Mouse (Mus musculus) intestine, embryonic 16.5 days (tissue): Measurements from ENCODE around the gene Slc35c1. TPM values are rescaled to one million over a fixed set of nuclear protein-coding genes. Genes with fewer than 3 reads are reported as not detected.

Source experiments
- ATAC-seq: fragments of 200-750 bp; cut with Nextera tagmentation; 2 replicates; pipeline ENCODE4 v1.8.0; 2017; ENCODE audit warnings: moderate TSS enrichment, moderate library complexity
- H3K27ac ChIP-seq: fragments of 300-500 bp; sonication (generic); 2 replicates; pipeline ENCODE4 v1.5.1; 2014; ENCODE audit warnings: mild to moderate bottlenecking, low read length
- H3K27me3 ChIP-seq: fragments of 300-500 bp; sonication (generic); replicated peaks from 2 replicates; pipeline ENCODE4 v1.6.1; 2014; ENCODE audit warnings: low read length, control low read depth, mixed read lengths; ENCODE audit not compliant: control insufficient read depth, insufficient read depth
- H3K36me3 ChIP-seq: fragments of 300-500 bp; sonication (generic); 2 replicates; pipeline ENCODE4 v1.6.1; 2014; ENCODE audit warnings: low read length, control low read depth; ENCODE audit not compliant: control insufficient read depth, insufficient read depth
- H3K4me1 ChIP-seq: fragments of 300-500 bp; sonication (generic); 2 replicates; pipeline ENCODE4 v1.6.1; 2014; ENCODE audit warnings: low read length, control low read depth, mixed read lengths; ENCODE audit not compliant: control insufficient read depth, insufficient read depth
- H3K4me2 ChIP-seq: fragments of 300-500 bp; sonication (generic); 2 replicates; pipeline ENCODE4 v1.6.1; 2014; ENCODE audit warnings: low read depth, low read length, control low read depth
- H3K4me3 ChIP-seq: fragments of 300-500 bp; sonication (generic); 2 replicates; pipeline ENCODE4 v1.5.1; 2014; ENCODE audit warnings: mild to moderate bottlenecking, low read length
- H3K9ac ChIP-seq: fragments of 300-500 bp; sonication (generic); 2 replicates; pipeline ENCODE4 v1.6.1; 2014; ENCODE audit warnings: low read depth, low read length
- H3K9me3 ChIP-seq: fragments of 300-500 bp; sonication (generic); 2 replicates; pipeline ENCODE4 v1.6.1; 2016; ENCODE audit warnings: low read length, control low read depth; ENCODE audit not compliant: control insufficient read depth
- WGBS: fragments of 180-500 bp; shearing (Covaris S2); extraction: QIAGEN DNeasy Blood & Tissue Kit; methylation state at CpG from one replicate; pipeline ENCODE4 v1.1.7; 2014; 5-methylcytosine and 5-hydroxymethylcytosine counted together
- polyA plus RNA-seq: library from polyadenylated mRNA; unstranded; fragments of >200 nt; fragmentation: Nextera tagmentation; extraction: Ambion mirVana; gene quantifications from 2 replicates; pipeline ENCODE4 v1.2.1, GENCODE M21; 2015

Gene Slc35c1
- polyA plus RNA-seq, 1 experiment from 2014 or later: 57.6 TPM

DNA sequence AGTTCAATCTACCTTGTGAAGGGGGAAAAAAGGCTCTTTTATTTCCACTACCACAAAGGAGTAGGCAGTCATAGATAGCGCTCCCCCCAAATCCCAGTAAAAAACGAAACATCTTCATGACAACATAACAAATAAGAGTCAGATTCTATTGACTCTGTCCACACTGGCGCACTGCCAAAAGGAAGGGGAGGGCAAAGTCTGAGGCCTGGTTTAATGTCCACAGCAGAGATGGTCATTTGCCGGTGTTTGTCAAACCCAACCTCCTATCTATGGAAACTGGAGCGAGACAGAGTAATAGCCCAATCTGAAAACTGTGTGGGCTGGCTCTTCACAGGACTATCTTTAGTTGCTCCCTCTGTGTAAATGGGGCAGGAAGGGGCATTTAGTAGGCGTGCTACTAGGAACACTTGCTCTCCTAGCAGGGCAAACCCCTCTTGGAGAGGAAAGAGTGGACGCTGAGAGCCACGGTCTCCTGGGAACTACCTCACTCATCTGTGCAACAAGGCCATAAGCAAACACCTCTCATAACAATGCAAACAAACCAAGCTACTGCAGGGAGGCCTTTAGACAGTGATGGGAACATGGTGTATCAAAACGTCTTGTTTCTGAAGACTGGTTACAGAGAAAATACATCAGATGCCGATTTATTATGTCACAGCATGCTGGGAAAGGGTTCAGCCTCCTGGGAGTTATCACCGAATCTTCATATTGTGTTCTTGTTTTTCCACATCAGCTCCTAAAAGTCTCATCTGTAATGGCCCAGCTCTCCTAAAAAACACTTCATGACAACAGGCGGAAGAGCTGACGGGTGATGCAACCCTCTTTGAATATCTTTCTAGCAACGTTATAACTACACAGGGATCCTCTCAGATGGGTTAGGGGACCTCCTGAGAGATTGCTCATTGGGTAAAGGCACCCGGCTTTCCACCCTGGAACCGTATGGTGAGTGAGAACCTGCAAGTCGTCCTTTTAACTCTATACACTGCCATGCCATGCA lies 27.7 kb downstream of the Slc35c1 start:
- H3K27ac ChIP-seq: peak overlapping the region; percentile 1; the same call in 1 of the 2 replicates
- no peaks in the 10 kb centered on the region for H3K27me3 ChIP-seq
- no peaks in the 10 kb centered on the region for H3K36me3 ChIP-seq
- H3K4me2 ChIP-seq: peak overlapping the region; percentile 84
- peak overlapping the region; percentile 88 for H3K4me3 ChIP-seq
- 29% methylated on average over 17 of the region's 17 CpGs for WGBS
- H3K9me3 ChIP-seq: no peaks in the 10 kb centered on the region
- H3K9ac ChIP-seq: peak overlapping the region; percentile 86
- peaks cover 42% of the 10 kb centered on the region for H3K4me1 ChIP-seq
- ATAC-seq: no peak

DNA sequence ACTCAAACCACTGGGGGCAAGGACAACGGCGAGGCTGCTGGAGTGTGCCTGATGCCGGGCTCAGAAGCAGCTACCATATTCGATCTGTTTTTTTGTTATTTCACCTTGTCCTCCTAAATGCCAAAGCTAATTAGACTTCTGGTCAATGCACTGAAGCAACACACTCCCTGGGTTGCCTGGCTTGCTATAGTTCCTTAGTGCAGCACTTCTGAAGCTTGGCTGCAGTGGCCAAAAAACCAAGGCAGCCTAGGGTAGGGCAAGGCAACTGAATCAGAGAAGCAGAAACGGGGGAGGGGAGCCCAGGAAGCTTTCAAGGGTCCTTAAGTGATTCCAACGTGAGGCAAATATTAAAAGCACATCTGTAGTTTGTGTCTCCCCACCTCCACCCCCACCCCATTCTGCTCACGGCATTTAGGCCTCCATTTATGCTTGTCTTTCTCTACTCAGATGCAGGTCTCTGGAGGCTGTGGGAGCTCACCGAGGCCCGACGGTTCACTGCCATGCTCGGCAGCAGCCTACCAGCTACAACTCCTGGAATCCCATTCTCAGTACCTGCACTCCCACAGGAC lies 28.6 kb downstream of the Slc35c1 start:
- peak overlapping the region; percentile 84 for H3K4me2 ChIP-seq
- no peaks in the 10 kb centered on the region for H3K27me3 ChIP-seq
- H3K9me3 ChIP-seq: no peaks in the 10 kb centered on the region
- peak overlapping the region; percentile 28; the same call in 1 of the 2 replicates for H3K4me3 ChIP-seq
- no peak for ATAC-seq
- H3K27ac ChIP-seq: peak overlapping the region; percentile 1; the same call in 1 of the 2 replicates
- peak overlapping the region; percentile 18; the same call in 1 of the 2 replicates for H3K9ac ChIP-seq
- WGBS: 32% methylated on average over 11 of the region's 11 CpGs
- H3K36me3 ChIP-seq: no peaks in the 10 kb centered on the region
- H3K4me1 ChIP-seq: peaks cover 43% of the 10 kb centered on the region

DNA sequence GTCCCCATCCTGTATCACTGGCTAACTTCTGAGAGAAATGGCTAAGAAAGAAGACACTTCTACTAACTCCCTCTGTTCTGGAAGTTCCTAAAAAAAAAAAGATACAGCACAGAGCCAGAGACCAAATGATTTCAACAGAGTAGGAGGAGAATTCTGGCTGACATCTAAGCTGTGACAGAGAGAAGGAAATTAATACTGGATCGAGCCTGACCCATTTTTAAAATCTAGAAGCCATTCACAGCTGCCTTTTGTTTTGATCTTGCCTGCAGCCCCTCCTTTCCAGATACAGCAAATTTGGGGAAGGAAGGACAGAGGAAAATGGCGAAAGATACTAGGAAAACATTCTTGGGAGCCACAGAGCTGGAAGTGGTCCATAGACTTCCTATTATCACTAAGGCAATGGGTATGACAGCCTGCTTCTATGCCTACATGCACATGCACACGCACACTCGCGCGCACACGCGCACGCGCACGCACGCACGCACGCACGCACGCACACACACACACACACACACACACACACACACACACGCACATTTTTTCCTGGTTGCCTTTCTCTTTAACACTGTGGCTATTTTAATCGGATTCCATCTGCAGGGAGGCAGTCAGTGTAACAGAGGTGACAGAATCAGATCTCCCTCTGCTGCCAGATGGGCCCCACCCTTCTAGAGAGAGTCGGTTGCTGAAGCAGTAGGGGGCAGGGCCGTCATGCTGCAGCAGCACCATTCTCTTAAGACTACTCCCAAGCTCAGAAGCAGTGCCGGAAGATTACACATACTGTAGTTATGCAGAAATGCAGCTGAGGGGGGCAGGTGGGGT lies 29.4 kb downstream of the Slc35c1 start:
- Histone ChIP-seq H3K9me3 (no peaks in the 10 kb centered on the region), H3K4me2 (peak overlapping the region; percentile 84), H3K4me1 (peaks cover 44% of the 10 kb centered on the region), H3K27ac (0 out of 2 replicates have a peak overlapping the region, but pooled peaks have one; percentile 1), H3K27me3 (no peaks in the 10 kb centered on the region), H3K4me3 (peak overlapping the region; percentile 28; the same call in 1 of the 2 replicates), H3K36me3 (no peaks in the 10 kb centered on the region), H3K9ac (peak overlapping the region; percentile 18; the same call in 1 of the 2 replicates)
- ATAC-seq: peak; percentile 28
- 55% methylated on average over 21 of the region's 21 CpGs for WGBS

DNA sequence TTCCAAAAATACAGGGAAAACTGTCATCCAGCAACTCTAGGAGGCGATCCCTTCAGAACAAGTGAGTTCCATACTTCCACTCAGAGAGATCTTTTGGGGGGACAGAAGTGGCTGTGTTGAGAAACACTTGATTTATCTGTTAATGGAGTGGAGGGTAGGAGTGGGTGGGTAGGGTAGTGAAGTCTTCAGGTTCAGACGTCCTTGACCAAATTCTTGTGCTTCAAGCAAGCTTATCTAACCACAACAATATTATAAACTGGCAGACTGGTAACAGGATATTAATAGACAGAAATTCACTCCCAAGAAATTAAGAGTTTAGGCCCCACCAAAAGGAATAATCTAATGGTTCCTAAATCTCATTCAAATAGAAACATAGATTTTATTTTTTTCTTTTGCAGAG lies 30.2 kb downstream of the Slc35c1 start:
- 72% methylated on average over 2 of the region's 2 CpGs for WGBS
- Histone ChIP-seq H3K9ac (no peak overlapping the region), H3K27me3 (no peaks in the 10 kb centered on the region), H3K9me3 (no peaks in the 10 kb centered on the region), H3K27ac (no peak overlapping the region), H3K4me2 (no peak overlapping the region), H3K4me1 (peaks cover 50% of the 10 kb centered on the region), H3K4me3 (no peak overlapping the region), H3K36me3 (no peaks in the 10 kb centered on the region)
- ATAC-seq: no peak

DNA sequence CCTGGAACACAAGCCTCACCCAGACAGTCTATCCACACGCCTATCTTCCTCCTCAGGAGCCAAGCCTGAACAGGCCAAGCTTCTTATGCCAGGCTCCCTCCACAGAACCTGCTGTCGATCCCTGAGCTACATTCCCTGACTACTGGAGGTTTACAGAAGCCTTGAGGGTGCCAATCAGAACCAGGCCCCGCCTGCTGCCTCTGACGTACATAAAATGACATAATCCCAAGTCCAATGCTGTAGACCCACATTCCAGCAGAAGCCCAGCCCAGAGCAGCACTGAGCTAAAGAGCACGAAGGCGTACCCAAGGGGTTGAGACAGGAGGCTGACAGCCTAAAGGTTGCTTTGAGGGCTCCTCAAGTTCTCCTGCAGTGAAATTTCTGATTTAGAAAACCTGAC lies 32.5 kb downstream of the Slc35c1 start:
- 28% methylated on average over 6 of the region's 6 CpGs for WGBS
- no peaks in the 10 kb centered on the region for H3K27me3 ChIP-seq
- ATAC-seq: peak; percentile 85
- H3K27ac ChIP-seq: peak overlapping the region; percentile 29
- no peak overlapping the region for H3K9ac ChIP-seq
- H3K4me3 ChIP-seq: no peak overlapping the region
- no peak overlapping the region for H3K4me2 ChIP-seq
- H3K36me3 ChIP-seq: no peaks in the 10 kb centered on the region
- no peaks in the 10 kb centered on the region for H3K9me3 ChIP-seq
- H3K4me1 ChIP-seq: peaks cover 54% of the 10 kb centered on the region

DNA sequence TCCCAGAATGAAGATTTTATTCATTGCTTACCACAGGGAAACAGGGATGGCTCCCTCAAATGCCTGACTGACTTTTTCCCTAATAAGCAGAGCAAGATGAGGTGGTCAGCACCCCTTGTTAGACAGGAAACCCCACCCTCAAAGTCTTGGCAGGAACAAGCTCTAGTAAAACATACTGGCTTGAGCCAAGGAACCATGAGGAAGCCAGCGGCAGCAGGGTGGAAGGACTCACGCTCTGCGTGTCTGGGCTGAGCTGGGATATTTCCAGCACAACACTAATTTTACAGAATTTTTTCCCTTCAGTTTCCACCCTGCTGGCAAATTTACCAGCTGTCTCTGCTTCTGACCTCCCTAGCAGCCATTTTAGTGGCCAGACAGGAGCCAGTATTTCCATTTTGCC lies 33.9 kb downstream of the Slc35c1 start:
- no peak for ATAC-seq
- Histone ChIP-seq H3K4me3 (no peak overlapping the region), H3K9ac (no peak overlapping the region), H3K4me1 (peaks cover 40% of the 10 kb centered on the region), H3K36me3 (peaks cover 9% of the 10 kb centered on the region), H3K27ac (peak overlapping the region; percentile 30), H3K4me2 (no peak overlapping the region), H3K27me3 (no peaks in the 10 kb centered on the region), H3K9me3 (no peaks in the 10 kb centered on the region)
- 65% methylated on average over 3 of the region's 3 CpGs for WGBS

DNA sequence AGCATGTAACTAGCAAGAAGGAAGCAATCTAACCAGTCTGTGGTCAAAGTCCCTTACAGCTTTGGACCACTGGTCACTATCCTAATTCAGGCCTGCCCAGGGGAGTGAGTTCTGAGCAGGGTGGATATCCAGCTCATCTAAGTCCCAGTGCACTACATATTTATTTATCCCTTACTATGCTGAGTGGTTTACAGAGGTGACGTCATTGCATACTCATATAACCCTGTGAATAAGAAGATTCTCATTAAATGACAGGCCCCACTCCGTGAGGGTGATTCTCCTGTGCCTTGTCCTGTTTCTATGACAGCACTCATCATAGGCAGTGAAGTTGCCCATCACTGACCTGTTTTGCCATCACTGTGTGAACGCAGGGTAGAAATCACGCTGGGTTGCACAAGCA lies 35.0 kb downstream of the Slc35c1 start:
- H3K4me3 ChIP-seq: no peak overlapping the region
- no peak overlapping the region for H3K4me2 ChIP-seq
- H3K27ac ChIP-seq: peak overlapping the region; percentile 64; the same call in 1 of the 2 replicates
- H3K9me3 ChIP-seq: no peaks in the 10 kb centered on the region
- peaks cover 13% of the 10 kb centered on the region for H3K36me3 ChIP-seq
- ATAC-seq: no peak
- no peak overlapping the region for H3K9ac ChIP-seq
- WGBS: 71% methylated on average over 4 of the region's 4 CpGs
- no peaks in the 10 kb centered on the region for H3K27me3 ChIP-seq
- H3K4me1 ChIP-seq: peaks cover 32% of the 10 kb centered on the region

DNA sequence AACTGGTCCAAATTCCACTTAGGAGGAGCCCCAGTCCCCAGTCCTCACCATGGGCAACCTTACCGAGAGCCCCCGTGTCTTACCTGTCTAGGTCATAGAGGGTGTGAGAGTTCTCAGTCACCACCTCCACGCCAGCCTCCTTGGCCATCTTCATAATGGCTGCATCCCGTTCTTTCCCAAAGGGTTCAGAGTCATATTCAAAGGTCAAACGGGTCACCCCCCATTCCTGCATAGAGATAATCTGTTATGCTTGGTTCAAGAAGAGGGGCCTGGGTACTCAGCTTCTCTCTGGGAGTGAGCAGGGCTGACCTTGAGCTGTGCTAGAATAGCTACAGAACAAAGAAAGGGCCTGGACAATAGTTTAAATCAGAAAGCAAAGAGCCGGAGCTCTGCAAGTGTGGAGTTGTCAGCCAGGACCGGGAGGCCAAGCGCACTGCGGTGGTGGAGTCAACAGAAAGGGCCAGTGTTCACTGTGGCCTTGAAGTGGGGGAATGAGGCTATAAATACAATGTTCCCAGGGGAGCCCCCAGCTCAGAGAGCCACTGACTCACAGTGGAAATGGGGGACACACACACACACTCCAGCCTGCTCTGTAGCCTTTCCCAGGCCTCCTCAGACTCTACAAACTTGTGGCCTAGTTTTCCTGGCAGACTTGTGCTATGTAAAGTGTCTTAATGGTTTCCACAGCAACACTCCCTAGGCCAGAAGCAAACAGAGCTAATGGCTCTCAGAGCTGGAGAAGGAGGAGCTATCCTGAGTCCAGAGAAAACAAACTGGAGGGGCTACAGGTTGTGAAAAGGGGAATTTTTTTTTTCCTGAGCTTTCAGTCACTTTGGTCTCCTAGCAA lies 35.7 kb downstream of the Slc35c1 start:
- Histone ChIP-seq H3K36me3 (peaks cover 13% of the 10 kb centered on the region), H3K27me3 (no peaks in the 10 kb centered on the region), H3K4me3 (no peak overlapping the region), H3K9ac (no peak overlapping the region), H3K9me3 (no peaks in the 10 kb centered on the region), H3K4me1 (peaks cover 28% of the 10 kb centered on the region), H3K4me2 (no peak overlapping the region), H3K27ac (peak overlapping the region; percentile 64)
- WGBS: 64% methylated on average over 9 of the region's 9 CpGs
- peak; percentile 52 for ATAC-seq
